Mouse (Mus musculus) midbrain, embryonic 15.5 days (tissue): ENCODE measurements around the gene Pold2. TPM values are rescaled to one million over a fixed set of nuclear protein-coding genes. Genes with fewer than 3 reads are reported as not detected.

Experiments
- ATAC-seq: fragments of 200-750 bp; cut with Nextera tagmentation; replicated peaks from 2 replicates; pipeline ENCODE4 v1.8.0; 2017; ENCODE audit warnings: moderate TSS enrichment
- H3K27ac ChIP-seq: fragments of 300-500 bp; sonication (generic); 2 replicates; pipeline ENCODE4 v1.5.1; 2015; ENCODE audit warnings: mild to moderate bottlenecking, inconsistent platforms
- H3K27me3 ChIP-seq: fragments of 300-500 bp; sonication (generic); replicated peaks from 2 replicates; pipeline ENCODE4 v1.6.1; 2015; ENCODE audit warnings: inconsistent platforms
- H3K36me3 ChIP-seq: fragments of 300-500 bp; sonication (generic); replicated peaks from 2 replicates; pipeline ENCODE4 v1.6.1; 2015; ENCODE audit warnings: inconsistent platforms
- H3K4me1 ChIP-seq: fragments of 300-500 bp; sonication (generic); 2 replicates; pipeline ENCODE4 v1.6.1; 2015; ENCODE audit warnings: inconsistent platforms
- H3K4me2 ChIP-seq: fragments of 300-500 bp; sonication (generic); 2 replicates; pipeline ENCODE4 v1.6.1; 2015; ENCODE audit warnings: inconsistent platforms, mild to moderate bottlenecking, moderate library complexity
- H3K4me3 ChIP-seq: fragments of 300-500 bp; sonication (generic); 2 replicates; pipeline ENCODE4 v1.5.1; 2015; ENCODE audit warnings: mild to moderate bottlenecking, inconsistent platforms
- H3K9ac ChIP-seq: fragments of 300-500 bp; sonication (generic); 2 replicates; pipeline ENCODE4 v1.6.1; 2015; ENCODE audit warnings: mild to moderate bottlenecking, inconsistent platforms
- H3K9me3 ChIP-seq: fragments of 300-500 bp; sonication (generic); 2 replicates; pipeline ENCODE4 v1.6.1; 2016; ENCODE audit warnings: inconsistent platforms
- WGBS: fragments of 180-500 bp; shearing (Covaris S2); methylation state at CpG from one replicate; pipeline ENCODE4 v1.1.7; 2015; ENCODE audit warnings: mixed read lengths; 5-methylcytosine and 5-hydroxymethylcytosine counted together
- polyA plus RNA-seq: library from polyadenylated mRNA; unstranded; fragments of >200 nt; fragmentation: Nextera tagmentation; extraction: Ambion mirVana; gene quantifications from 2 replicates; pipeline ENCODE4 v1.2.1, GENCODE M21; 2015

The Pold2 gene
- polyA plus RNA-seq, 1 experiment from 2014 or later = 51.0 TPM

- no peaks in the 10 kb centered on the region for H3K9me3 ChIP-seq
- no peak overlapping the region for H3K4me3 ChIP-seq
- WGBS = 82% methylated on average over 4 of the region's 4 CpGs
- no peaks in the 10 kb centered on the region for H3K27me3 ChIP-seq
- H3K27ac ChIP-seq = no peak overlapping the region
- no peak overlapping the region for H3K9ac ChIP-seq
- no peak for ATAC-seq
- 0 out of 2 replicates have a peak, but pooled peaks cover 2% of the 10 kb centered on the region for H3K4me1 ChIP-seq
- H3K36me3 ChIP-seq = no peaks in the 10 kb centered on the region
- H3K4me2 ChIP-seq = no peak overlapping the region
These were observed 30.6 kb upstream of the Pold2 start for GRCm38 (mm10) chr11:5908642-5909041.

- no peak overlapping the region for H3K27ac ChIP-seq
- 45% methylated on average over 5 of the region's 5 CpGs for WGBS
- H3K9ac ChIP-seq = no peak overlapping the region
- H3K9me3 ChIP-seq = no peaks in the 10 kb centered on the region
- no peak for ATAC-seq
- no peaks in the 10 kb centered on the region for H3K27me3 ChIP-seq
- peaks cover 11% of the 10 kb centered on the region for H3K4me1 ChIP-seq
- no peak overlapping the region for H3K4me3 ChIP-seq
- no peak overlapping the region for H3K4me2 ChIP-seq
- no peaks in the 10 kb centered on the region for H3K36me3 ChIP-seq
These were observed 29.0 kb upstream of the Pold2 start for GRCm38 (mm10) chr11:5907096-5907495.

- no peaks in the 10 kb centered on the region for H3K9me3 ChIP-seq
- no peaks in the 10 kb centered on the region for H3K36me3 ChIP-seq
- H3K4me3 ChIP-seq = no peak overlapping the region
- peaks cover 22% of the 10 kb centered on the region for H3K4me1 ChIP-seq
- 78% methylated on average over 10 of the region's 10 CpGs for WGBS
- H3K27me3 ChIP-seq = no peaks in the 10 kb centered on the region
- H3K9ac ChIP-seq = no peak overlapping the region
- no peak overlapping the region for H3K27ac ChIP-seq
- no peak for ATAC-seq
- no peak overlapping the region for H3K4me2 ChIP-seq
These were observed 27.9 kb upstream of the Pold2 start for GRCm38 (mm10) chr11:5905778-5906518.

GRCm38 (mm10) chr11:5904871-5905270, 26.8 kb upstream of the Pold2 start:
- peaks cover 25% of the 10 kb centered on the region for H3K4me1 ChIP-seq
- H3K4me2 ChIP-seq = no peak overlapping the region
- H3K36me3 ChIP-seq = no peaks in the 10 kb centered on the region
- 95% methylated on average over 6 of the region's 6 CpGs for WGBS
- ATAC-seq = no peak
- H3K9me3 ChIP-seq = no peaks in the 10 kb centered on the region
- no peak overlapping the region for H3K4me3 ChIP-seq
- H3K27ac ChIP-seq = no peak overlapping the region
- no peaks in the 10 kb centered on the region for H3K27me3 ChIP-seq
- no peak overlapping the region for H3K9ac ChIP-seq

GRCm38 (mm10) chr11:5904357-5904756, 26.3 kb upstream of the Pold2 start:
- Histone ChIP-seq H3K27ac (no peak overlapping the region), H3K9ac (no peak overlapping the region), H3K4me2 (no peak overlapping the region), H3K9me3 (no peaks in the 10 kb centered on the region), H3K36me3 (no peaks in the 10 kb centered on the region), H3K4me3 (no peak overlapping the region), H3K27me3 (no peaks in the 10 kb centered on the region), H3K4me1 (peaks cover 25% of the 10 kb centered on the region)
- ATAC-seq = no peak
- 89% methylated on average over 19 of the region's 19 CpGs for WGBS

GRCm38 (mm10) chr11:5903844-5904243, 25.8 kb upstream of the Pold2 start:
- 0 out of 2 replicates have a peak, but pooled peaks cover 3% of the 10 kb centered on the region for H3K27me3 ChIP-seq
- H3K9ac ChIP-seq = no peak overlapping the region
- H3K4me1 ChIP-seq = peaks cover 25% of the 10 kb centered on the region
- H3K9me3 ChIP-seq = no peaks in the 10 kb centered on the region
- ATAC-seq = no peak
- no peak overlapping the region for H3K4me3 ChIP-seq
- no peak overlapping the region for H3K4me2 ChIP-seq
- no peak overlapping the region for H3K27ac ChIP-seq
- H3K36me3 ChIP-seq = no peaks in the 10 kb centered on the region
- WGBS = 96% methylated on average over 2 of the region's 2 CpGs

GRCm38 (mm10) chr11:5902390-5902789, 24.3 kb upstream of the Pold2 start:
- ATAC-seq = peak; percentile 71

GRCm38 (mm10) chr11:5901950-5902349, 23.9 kb upstream of the Pold2 start:
- Histone ChIP-seq H3K4me2 (peak overlapping the region; percentile 74), H3K27me3 (0 out of 2 replicates have a peak, but pooled peaks cover 3% of the 10 kb centered on the region), H3K9me3 (no peaks in the 10 kb centered on the region), H3K9ac (peak overlapping the region; percentile 57), H3K27ac (peak overlapping the region; percentile 88), H3K4me3 (peak overlapping the region; percentile 47), H3K4me1 (peaks cover 25% of the 10 kb centered on the region), H3K36me3 (no peaks in the 10 kb centered on the region)
- under 1% methylated on average over 32 of the region's 32 CpGs for WGBS
- ATAC-seq = peak; percentile 94

More at GRCm38 (mm10) chr11:5902390-5902789, 24.3 kb upstream of the Pold2 start:
- H3K9me3 ChIP-seq = no peaks in the 10 kb centered on the region
- peak overlapping the region; percentile 47 for H3K4me3 ChIP-seq
- peaks cover 25% of the 10 kb centered on the region for H3K4me1 ChIP-seq
- H3K27ac ChIP-seq = peak overlapping the region; percentile 88
- WGBS = 3% methylated on average over 6 of the region's 6 CpGs
- 0 out of 2 replicates have a peak, but pooled peaks cover 3% of the 10 kb centered on the region for H3K27me3 ChIP-seq
- H3K9ac ChIP-seq = peak overlapping the region; percentile 57
- no peaks in the 10 kb centered on the region for H3K36me3 ChIP-seq
- H3K4me2 ChIP-seq = peak overlapping the region; percentile 74

- H3K27ac ChIP-seq = peak overlapping the region; percentile 88
- H3K4me2 ChIP-seq = peak overlapping the region; percentile 74
- H3K36me3 ChIP-seq = no peaks in the 10 kb centered on the region
- H3K4me1 ChIP-seq = peaks cover 25% of the 10 kb centered on the region
- H3K4me3 ChIP-seq = peak overlapping the region; percentile 47
- peak; percentile 1; the same call in 1 of the 2 replicates for ATAC-seq
- H3K9ac ChIP-seq = peak overlapping the region; percentile 57
- H3K9me3 ChIP-seq = no peaks in the 10 kb centered on the region
- 19% methylated on average over 3 of the region's 3 CpGs for WGBS
- 0 out of 2 replicates have a peak, but pooled peaks cover 3% of the 10 kb centered on the region for H3K27me3 ChIP-seq
These were observed 23.2 kb upstream of the Pold2 start for GRCm38 (mm10) chr11:5901320-5901719.

- H3K4me1 ChIP-seq = peaks cover 25% of the 10 kb centered on the region
- no peak overlapping the region for H3K9ac ChIP-seq
- H3K27ac ChIP-seq = no peak overlapping the region
- H3K4me2 ChIP-seq = no peak overlapping the region
- H3K4me3 ChIP-seq = no peak overlapping the region
- H3K9me3 ChIP-seq = no peaks in the 10 kb centered on the region
- H3K27me3 ChIP-seq = 0 out of 2 replicates have a peak, but pooled peaks cover 3% of the 10 kb centered on the region
- H3K36me3 ChIP-seq = no peaks in the 10 kb centered on the region
- WGBS = 93% methylated on average over 10 of the region's 10 CpGs
- ATAC-seq = no peak
These were observed 21.2 kb upstream of the Pold2 start for GRCm38 (mm10) chr11:5899286-5899685.

GRCm38 (mm10) chr11:5898531-5898930, 20.4 kb upstream of the Pold2 start, which contains the start of gene Myl7:
TSS of gene Myl7 (minus strand) at chr11:5898782.
- no peaks in the 10 kb centered on the region for H3K9me3 ChIP-seq
- H3K9ac ChIP-seq = no peak within 1 kb of the TSS
- no peak within 1 kb of the TSS for H3K4me3 ChIP-seq
- H3K4me2 ChIP-seq = no peak within 1 kb of the TSS
- H3K27ac ChIP-seq = no peak within 1 kb of the TSS
- 77% methylated on average over 5 of the region's 5 CpGs for WGBS
- 0 out of 2 replicates have a peak, but pooled peaks cover 3% of the 10 kb centered on the region for H3K27me3 ChIP-seq
- H3K36me3 ChIP-seq = no peaks in the 10 kb centered on the region
- ATAC-seq = no peak
- peaks cover 25% of the 10 kb centered on the region for H3K4me1 ChIP-seq

- no peak overlapping the region for H3K27ac ChIP-seq
- no peak overlapping the region for H3K4me3 ChIP-seq
- ATAC-seq = no peak
- no peak overlapping the region for H3K9ac ChIP-seq
- H3K9me3 ChIP-seq = no peaks in the 10 kb centered on the region
- 0 out of 2 replicates have a peak, but pooled peaks cover 3% of the 10 kb centered on the region for H3K27me3 ChIP-seq
- H3K36me3 ChIP-seq = no peaks in the 10 kb centered on the region
- no peak overlapping the region for H3K4me2 ChIP-seq
- H3K4me1 ChIP-seq = peaks cover 22% of the 10 kb centered on the region
- whole genome bisulfite sequencing = 15% methylated on average over 10 of the region's 10 CpGs
These were observed 19.7 kb upstream of the Pold2 start for GRCm38 (mm10) chr11:5897839-5898238.
